Mouse (Mus musculus) forebrain, embryonic 16.5 days (tissue): Measurements from ENCODE around the gene Gm17467. TPM values are rescaled to one million over a fixed set of nuclear protein-coding genes. Genes with fewer than 3 reads are reported as not detected.
"Not testable (repeated sequence)": the region's sequence is repeated elsewhere in the genome, so short reads cannot be mapped to it uniquely, and the experiment has no call there.

ENCODE experiments used
- ATAC-seq: fragments of 200-750 bp; cut with Nextera tagmentation; 2 replicates; pipeline ENCODE4 v1.8.0; 2017; ENCODE audit warnings: mild to moderate bottlenecking, moderate library complexity
- H3K27ac ChIP-seq: fragments of 300-500 bp; sonication (generic); 2 replicates; pipeline ENCODE4 v1.5.1; 2014; ENCODE audit warnings: low read length, control low read depth
- H3K27me3 ChIP-seq: fragments of 300-500 bp; sonication (generic); replicated peaks from 2 replicates; pipeline ENCODE4 v1.6.1; 2014; ENCODE audit warnings: low read length; ENCODE audit not compliant: control insufficient read depth, insufficient read depth
- H3K36me3 ChIP-seq: fragments of 300-500 bp; sonication (generic); 2 replicates; pipeline ENCODE4 v1.6.1; 2014; ENCODE audit not compliant: control insufficient read depth, insufficient read depth
- H3K4me1 ChIP-seq: fragments of 300-500 bp; sonication (generic); replicated peaks from 2 replicates; pipeline ENCODE4 v1.6.1; 2014; ENCODE audit warnings: low read length; ENCODE audit not compliant: control insufficient read depth, insufficient read depth
- H3K4me2 ChIP-seq: fragments of 300-500 bp; sonication (generic); 2 replicates; pipeline ENCODE4 v1.6.1; 2014; ENCODE audit warnings: mild to moderate bottlenecking, low read length, control low read depth
- H3K4me3 ChIP-seq: fragments of 300-500 bp; sonication (generic); replicated peaks from 2 replicates; pipeline ENCODE4 v1.5.1; 2014; ENCODE audit warnings: mild to moderate bottlenecking, low read length, control low read depth
- H3K9ac ChIP-seq: fragments of 300-500 bp; sonication (generic); replicated peaks from 2 replicates; pipeline ENCODE4 v1.6.1; 2014; ENCODE audit warnings: low read depth, low read length, control low read depth
- H3K9me3 ChIP-seq: fragments of 300-500 bp; sonication (generic); 2 replicates; pipeline ENCODE4 v1.6.1; 2016; ENCODE audit warnings: low read length; ENCODE audit not compliant: control insufficient read depth
- WGBS: fragments of 180-500 bp; shearing (Covaris S2); extraction: QIAGEN DNeasy Blood & Tissue Kit; methylation state at CpG from one replicate; pipeline ENCODE4 v1.1.7; 2014; 5-methylcytosine and 5-hydroxymethylcytosine counted together
- polyA plus RNA-seq: library from polyadenylated mRNA; unstranded; fragments of >200 nt; fragmentation: Nextera tagmentation; extraction: Ambion mirVana; gene quantifications from 2 replicates; pipeline ENCODE4 v1.2.1, GENCODE M21; 2015

Gm17467 gene
- not detected in 2 replicates for polyA plus RNA-seq

GRCm38 (mm10) chrX:123704691-123705090 is at the start of gene Gm17467:
Gm17467 (minus strand) TSS chrX:123704791.
- H3K4me1 ChIP-seq, H3K9me3 ChIP-seq, H3K4me3 ChIP-seq, H3K36me3 ChIP-seq, ATAC-seq, H3K4me2 ChIP-seq, H3K9ac ChIP-seq, H3K27me3 ChIP-seq, H3K27ac ChIP-seq: not testable (repeated sequence)
- no CpG with 5 or more reads among the region's 3 CpGs for WGBS

Other genes with a start within 250 kb of the Gm17467 start
- gene Cldn34c2, start 123.1 kb downstream of the Gm17467 start, polyA plus RNA-seq: not detected in 2 replicates
- not detected in 2 replicates for gene Cldn34c3, start 88.9 kb upstream of the Gm17467 start, polyA plus RNA-seq